Mouse (Mus musculus): ENCODE results near the gene Plpp7.

GRCm38 (mm10) chr2:32151660-32152366 is 56.5 kb downstream of the Plpp7 start:
- TF ChIP-seq GATA1 (IDR thresholded peaks at IDR 0.05; ENCODE audit: borderline replicate concordance, low read length), result no peak
- TF ChIP-seq FLI1 (IDR thresholded peaks at IDR 0.05; ENCODE audit: low read length), result no peak

Data from megakaryocyte, embryonic 14.5 days (primary cell).